Mouse (Mus musculus): ENCODE measurements around the gene Pfkfb3.

DNA sequence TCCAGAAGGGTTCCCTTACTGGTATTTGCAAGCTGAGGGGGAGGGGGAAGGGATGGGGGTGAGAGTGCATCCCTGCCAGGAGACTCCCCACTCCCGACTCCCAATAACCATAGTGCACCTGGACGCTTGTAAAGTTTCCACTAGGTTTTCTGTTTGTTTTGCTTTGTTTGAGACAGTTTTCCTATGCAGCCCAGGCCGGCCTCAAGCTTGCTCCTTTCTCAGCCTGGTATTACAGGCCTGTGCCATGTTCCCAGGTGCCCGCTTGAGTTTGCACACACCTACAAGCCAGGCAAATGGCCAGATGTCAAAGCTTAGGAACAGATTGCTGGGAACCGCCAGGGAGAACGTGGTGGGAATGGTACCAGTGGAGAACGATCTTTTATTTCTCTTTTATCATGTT, 50.1 kb downstream of the Pfkfb3 start:
- TF ChIP-seq CTCF (IDR thresholded peaks at IDR 0.05; ENCODE audit: borderline replicate concordance, extremely low read depth, insufficient read depth, insufficient read length) (no peak), POLR2A (IDR thresholded peaks at IDR 0.05; ENCODE audit: borderline replicate concordance, extremely low read depth, insufficient read depth, insufficient read length, poor library complexity, severe bottlenecking) (no peak)

Measured in brain, embryonic 14.5 days (tissue).